Mouse (Mus musculus) MEL-GATA-1-ER (cell line): ENCODE results near the gene Sec14l5.

Source experiments
- DNase-seq: peaks from one replicate; pipeline ENCODE4 v3.0.0-alpha.2; 2012; ENCODE audit warnings: low read depth; ENCODE audit errors: extremely low read depth

Gene Sec14l5

DNA sequence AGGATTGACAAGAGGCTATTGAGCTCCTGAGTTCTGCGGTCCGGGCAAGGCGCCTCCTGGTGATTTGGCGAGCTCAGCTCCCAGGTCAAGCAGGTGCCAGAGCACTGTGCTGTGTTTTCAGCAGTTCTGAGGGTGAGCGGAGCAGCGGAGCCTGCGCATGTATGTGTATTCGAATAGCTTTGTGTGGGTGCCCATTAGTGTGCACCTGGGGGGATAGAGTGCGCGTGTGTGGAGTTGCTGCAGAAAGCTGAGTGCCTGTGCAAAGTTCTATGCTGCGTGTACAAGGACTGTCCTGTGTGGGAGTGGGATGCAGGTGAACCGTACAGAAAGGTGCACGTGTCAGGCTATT, at the start of gene Sec14l5:
Gene Sec14l5, plus strand, starts transcription at position 73 of the 349 bp plus-strand sequence.
- no peak for DNase-seq

DNA sequence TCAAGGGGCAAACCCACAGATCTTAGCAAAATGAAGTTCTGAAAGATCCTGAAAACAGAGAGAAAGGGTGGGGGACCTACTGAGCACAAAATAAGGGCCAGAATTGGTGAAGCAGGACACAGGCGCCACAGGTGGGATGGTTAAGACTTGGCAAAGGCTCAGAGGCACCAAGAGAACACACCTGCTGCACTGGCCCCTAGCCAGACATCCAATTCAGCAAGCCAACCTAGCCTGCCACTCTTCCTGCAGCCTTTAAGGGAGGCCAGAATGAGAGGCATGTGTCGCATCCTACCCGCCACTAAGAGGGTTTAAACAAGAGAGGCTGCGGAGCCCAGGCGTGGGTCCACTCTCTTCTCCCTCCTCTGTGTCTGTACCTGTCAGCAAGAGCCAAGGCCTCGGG, 45.9 kb upstream of the Sec14l5 start:
- DNase-seq: no peak

DNA sequence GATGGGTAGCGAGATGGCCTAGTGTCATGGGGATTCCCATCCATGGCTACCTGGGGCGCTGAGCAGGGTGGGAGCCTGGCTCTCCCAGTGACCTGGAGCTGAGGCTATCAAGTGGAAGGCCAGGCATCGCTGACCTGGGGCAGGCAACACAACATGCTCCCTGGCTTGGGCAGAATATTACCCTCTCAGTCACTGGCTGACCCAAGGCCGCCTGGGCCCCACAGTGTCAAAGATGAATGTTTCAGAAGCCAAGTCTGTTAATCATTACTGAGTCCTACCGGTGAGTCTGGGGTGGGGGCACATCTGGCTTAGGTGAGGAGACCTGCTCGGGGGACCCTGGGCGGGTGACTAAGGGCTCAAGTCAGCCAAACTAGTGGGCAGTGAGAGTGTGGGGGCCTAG, 37.0 kb upstream of the Sec14l5 start:
- DNase-seq: no peak

DNA sequence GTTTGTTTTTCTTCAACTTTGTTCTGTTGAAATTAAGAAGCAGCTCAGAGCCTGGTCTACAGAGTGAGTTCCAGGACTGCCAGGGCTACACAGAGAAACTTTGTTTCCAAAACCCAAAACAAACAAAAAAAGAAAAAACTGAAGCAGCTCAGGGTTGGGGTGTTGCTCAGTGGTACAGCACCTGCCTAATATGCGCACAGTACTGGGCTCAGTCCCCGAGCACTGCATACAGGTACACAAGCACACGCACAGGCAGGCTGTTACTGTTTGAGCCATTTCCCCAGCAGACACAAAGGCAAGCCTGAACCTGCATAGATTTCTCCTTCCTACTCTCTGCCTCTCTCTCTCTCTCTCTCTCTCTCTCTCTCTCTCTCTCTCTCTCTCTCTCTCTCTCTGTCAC, 35.9 kb upstream of the Sec14l5 start:
- DNase-seq: no peak

DNA sequence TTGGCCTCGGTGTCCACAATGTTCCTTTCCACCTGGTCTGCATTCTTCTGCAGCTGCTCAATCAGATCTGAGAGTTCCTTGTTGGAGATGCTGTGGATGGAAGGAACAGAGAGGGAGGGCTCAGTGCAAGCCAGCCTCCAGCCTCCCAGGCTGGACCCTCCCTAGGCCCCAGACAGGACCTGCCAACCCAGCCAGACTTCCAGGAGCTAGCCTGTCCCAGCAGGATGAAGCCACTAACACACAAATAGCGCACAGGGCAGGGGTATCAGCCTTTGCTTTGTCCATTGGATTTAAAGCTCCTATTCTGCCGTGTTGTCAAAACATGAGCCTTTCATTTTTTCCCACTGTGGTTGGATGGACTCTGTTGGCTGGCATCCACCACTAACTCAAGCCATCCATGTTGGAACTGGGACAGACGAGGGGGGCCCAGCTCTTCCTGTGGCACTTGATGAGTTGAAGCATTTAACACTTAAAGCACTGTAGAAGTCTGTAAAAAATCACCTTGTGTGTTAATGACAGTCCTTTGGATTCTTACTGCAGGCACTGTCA, 33.8 kb upstream of the Sec14l5 start:
- no peak for DNase-seq

DNA sequence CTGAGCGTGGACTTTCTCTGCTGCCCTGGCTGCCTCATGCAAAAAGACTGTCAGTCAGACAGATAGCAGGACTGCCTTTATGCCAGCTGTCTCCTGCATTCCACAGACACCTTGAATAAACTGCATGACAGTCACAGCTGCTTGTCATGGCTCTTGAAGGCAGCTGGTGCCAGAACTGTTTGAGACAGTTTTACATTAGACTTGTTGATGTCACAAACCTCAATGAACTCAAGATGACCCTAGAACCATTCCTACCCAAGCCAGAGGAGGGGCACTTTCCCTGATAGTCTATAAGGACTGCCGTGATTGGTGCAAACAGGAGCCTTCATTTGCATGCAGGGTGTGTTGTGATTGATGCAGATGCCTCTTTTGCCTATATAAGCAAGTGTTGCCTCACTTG, 33.3 kb upstream of the Sec14l5 start:
- no peak for DNase-seq

DNA sequence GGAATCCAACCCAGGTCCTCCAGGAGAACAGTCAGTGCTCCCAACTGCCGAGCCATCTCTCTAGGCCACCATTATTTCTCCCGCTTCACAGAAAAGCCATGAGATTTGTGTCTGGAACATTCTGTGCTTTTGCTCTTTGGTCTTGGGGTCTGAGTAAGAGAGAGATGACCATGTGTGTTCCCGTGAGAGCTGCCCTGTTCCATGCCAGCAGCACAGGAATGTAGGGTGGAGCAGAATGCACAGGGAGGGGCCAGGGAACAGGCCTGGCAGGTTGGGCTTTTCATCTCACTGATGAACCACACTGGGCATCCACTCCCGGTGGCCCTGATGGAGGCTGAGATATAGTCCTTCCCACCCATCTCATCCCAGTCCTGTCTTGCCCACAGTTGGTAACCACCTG, 27.5 kb upstream of the Sec14l5 start:
- no peak for DNase-seq

DNA sequence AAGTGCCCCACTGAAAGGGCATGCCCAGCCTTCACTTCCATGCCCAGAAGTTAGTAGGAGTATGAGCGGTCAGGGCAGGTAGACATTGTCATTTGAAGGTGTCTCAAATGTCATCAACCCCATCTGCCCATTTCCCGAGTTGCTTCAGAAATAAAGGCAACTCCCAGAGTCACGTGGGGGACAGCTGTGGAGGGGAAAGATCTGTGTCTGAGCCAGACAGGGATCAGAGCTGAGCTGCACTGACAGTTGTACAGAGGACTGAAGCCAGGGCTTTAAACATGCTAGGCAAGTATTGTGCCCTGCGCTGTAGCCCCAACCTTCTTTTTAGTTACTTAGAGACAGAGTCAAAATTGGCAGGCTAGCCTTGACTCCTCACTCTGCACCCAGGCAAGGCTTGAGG, 27.1 kb upstream of the Sec14l5 start:
- no peak for DNase-seq

DNA sequence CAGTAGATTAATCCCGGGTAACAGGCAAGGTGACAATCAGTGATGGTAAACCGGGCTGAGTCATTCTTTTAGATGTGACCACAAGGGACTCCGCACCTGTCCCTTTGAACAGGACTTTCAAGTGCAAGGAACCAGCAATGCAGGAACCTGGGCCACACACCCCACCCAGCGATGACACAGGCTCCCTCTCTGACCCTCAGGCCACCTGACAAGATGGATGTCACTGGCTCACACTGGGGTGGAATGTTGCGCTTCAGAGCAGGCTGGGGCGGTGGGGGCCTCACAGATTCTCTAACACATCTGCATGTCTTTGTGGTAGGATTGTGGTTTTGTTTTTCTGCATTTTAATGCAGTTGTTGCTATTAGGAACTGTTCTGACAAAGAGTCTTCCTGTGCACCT, 23.4 kb upstream of the Sec14l5 start:
- DNase-seq: no peak

DNA sequence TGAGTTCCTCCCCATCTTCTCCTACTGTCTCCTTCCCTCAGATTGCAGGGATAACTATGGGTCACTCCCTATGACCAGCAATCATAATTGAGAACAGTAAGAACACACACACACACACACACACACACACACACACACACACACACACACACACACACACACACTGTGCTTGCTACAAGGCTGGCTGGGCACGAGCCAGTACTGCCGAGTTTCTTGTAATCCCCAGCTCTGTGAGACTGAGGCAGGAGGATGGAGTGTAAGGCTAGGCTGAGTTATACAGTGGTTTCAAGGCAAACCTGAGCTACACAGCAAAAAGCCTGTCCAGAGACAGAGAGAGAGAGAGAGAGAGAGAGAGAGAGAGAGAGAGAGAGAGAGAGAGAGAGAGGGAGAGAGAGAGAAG, 16.7 kb upstream of the Sec14l5 start:
- DNase-seq: no peak

DNA sequence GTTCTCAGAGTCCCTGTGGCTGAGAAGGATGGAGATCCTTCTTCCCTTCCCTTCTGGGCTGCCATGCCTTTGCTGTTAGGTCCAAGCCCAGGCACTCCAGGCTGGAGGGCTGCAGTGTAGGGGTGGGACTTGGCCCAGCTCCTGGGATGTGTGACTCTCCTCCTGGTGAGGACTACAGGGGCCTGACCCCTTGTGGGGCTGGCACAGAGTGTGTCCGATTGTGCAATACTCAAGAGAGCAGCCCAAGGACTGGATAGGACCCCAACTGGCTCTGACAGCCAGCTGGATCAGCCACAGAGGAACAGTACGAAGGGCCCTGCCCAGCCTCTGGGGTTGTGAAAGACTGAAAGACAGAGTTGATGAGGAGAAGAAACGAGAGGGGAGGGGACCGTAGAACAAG, 16.1 kb upstream of the Sec14l5 start:
- no peak for DNase-seq

DNA sequence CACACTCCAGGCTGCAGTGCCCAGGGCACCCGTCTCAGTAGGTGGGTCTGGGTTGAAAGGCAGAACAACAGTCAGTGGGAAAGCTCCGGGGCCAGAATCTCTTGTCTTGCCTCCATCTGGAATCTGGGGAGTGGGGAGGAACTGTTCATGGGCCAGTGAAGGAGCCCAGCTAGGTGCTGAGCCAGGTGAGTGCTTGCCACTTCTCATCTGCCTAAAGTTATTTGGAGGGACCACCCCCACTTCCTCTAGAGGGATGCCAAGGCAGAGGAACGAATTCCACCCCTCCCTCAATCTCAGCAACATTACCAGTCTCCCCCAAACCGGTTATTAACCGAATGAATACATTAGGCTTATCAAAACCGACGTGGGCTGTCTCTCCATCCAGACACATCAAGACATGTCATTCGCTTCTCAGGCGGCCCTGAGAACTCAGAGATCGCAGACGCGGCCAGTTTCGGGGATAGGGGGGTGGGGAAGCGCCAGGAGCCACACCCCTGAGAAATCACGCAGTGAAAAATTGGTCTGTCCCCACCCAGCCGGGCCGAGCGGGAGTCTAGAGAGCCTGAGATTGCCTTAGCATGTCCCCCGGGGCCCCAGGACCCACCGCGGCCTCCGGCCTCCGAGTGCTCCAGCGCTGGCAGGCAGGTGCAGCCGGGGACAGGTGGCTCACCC, 15.5 kb upstream of the Sec14l5 start:
- no peak for DNase-seq

DNA sequence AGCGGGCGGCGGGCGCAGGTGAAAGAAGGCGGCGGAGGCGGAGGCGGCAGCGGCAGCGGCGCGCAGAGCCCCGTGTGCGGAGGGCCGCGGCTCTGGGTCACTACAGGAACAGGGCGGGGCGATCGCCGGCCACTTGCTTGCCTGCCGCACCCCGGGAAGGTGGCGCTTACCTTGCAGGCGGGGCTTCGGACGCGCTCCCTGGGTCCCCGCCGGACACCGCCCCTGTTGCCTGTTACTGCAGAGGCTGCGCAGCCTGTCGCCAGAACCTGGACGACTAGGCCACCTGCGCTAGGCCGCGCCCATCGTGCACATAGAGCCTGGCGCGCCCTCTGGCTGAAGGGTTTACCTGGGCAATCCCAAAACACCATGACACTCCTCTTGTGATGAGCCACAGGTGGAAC, 14.5 kb upstream of the Sec14l5 start, which contains the start of gene Ppl:
Gene Ppl, minus strand, starts transcription at position 21 of the 401 bp plus-strand sequence.
- DNase-seq: no peak

DNA sequence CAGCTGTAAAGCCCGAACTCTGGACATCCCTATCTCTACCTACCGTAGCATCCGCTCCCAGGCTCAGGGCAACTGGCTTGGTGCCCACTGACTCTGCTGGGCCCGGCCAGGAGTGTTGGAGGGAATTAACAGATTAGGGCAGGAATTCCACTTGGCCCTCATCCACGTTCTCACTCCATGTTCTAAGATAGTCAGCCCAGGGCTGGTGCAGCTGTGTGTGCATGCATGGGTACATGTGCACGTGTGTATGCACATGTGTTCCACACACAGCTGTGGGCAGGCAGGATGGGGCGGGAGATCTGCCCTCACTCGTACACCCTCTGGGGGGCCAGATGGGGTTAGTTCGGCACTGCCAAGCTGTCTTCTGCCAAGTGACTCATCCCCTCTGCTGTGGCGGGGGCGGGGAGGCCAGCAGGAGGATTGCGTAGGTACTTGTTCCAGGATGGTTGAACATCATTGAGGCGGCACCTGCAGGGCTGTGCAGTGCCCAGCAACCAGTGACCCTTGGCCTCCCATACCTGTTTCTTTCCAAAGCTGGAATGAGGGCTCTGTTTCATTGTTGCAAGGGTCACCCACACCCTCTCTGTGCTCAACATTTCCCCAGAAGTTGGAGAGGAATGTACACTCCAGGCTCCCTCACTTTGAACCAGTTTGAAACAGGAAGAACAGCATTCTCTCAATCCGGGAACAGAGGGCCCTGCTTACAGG, 12.1 kb upstream of the Sec14l5 start:
- no peak for DNase-seq

DNA sequence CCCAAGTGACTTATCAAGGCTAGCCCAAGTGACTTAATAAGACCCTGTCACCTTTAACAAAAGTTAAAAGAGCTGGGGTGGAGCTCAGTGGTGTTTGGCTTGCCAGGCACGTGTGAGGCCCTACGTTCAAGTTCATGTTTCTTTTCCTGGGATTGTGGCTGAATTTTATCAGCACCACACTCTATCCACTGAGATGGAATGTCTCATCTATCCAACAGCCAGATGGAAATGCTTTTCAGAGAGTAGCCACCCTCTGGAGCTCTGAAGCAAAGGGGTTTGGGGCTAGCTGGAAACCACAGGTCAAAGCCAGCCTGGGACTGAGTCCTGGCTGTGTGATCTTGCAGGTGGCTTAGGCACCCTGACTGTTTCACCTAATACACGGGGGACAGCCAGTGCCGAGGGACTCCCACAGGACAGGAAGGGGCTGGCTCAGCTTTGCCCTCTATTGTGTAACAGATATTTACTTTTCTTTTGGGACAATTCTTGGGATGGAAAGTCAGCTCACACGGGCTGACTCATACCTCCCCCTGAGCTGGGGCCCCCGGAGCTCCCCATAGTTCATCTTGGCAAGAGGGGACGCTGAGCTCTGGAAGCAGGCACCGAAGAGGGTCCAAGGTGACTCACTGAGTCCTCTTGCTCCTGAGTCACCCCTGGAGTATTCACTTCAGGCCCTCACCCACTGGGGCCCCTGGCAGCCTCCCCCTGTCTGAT, 11.2 kb upstream of the Sec14l5 start:
- DNase-seq: no peak

DNA sequence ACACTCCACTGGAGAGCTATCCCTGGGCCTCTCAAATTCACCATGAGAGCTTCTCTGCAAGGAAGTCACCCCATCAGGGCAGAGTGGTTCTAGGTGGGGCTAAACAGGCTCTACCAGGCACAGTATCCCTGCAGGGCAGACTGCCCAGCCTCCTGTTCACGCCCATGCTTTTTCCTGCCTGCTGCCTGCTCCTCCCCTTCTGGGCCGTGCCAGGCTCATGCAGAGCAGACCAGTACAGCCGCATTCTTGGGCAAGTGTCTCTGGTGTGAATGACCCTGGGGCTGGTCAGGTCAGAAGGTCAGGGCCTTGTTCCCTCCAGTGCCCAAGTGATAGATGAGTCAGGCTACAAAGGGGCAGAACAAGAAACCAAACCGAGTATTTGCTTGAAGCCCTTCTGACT, 10.4 kb upstream of the Sec14l5 start:
- DNase-seq: no peak

DNA sequence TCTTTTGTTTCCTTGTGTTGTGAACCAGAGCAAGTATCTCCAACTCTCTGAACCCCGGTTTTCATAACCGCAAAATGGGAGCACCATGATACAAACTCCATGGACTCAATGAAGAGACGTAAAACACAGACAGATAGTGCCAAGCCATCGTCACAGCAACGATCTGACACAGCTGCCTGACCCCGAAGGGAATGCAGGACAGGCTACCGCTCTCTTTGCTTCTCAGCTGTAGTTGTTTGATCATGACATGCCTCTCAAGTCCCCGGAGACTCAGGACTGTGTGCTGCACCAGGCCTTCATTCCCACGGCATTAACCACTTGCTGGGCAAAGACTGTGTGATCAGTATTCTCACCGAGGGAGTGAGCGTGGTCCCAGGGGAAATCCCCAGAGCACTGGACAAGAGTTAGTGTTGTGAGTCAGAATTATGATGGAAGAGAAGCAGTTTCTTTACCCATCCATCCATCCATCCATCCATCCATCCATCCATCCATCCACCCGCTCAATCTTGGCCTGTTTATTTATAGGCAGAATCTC, 9.8 kb upstream of the Sec14l5 start:
- DNase-seq: no peak

DNA sequence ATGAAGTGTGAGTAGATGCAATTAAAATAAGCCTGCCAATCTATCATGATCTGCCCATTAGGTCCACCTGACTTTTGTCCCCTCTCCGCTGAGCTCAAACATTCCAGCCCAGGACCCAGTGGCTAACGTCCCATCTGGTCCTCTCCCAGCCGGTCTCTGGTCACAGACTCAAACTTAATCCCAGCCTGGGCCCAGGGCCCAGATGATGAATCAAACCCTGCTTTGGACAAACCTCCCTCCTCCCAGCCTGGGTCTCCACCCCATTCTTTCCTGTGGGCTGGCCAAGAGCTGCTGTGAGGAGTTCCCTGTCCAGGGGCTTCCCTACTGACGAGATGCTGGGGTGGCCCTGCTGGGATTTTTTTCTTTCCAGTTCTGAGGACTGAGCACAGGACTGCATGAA, 7.2 kb upstream of the Sec14l5 start:
- DNase-seq: no peak

DNA sequence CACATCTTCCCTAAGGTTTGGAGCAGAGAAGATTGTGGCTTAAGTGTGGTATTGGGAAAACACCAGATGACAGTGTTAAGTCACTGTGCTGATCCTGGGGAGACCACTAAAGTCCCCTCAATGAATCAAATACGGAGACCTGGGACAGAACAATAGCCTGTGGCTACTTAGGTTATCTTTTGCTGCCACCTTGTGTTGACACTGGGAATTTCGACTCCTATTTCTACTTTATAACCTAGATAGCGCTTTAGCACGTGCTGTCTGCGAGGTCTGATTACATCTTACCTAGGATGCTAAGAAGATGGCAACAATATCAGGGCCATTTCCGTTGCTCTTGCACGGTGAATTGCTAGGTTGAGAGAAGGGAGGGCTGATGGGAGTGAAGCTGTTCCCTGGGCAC, 1.3 kb upstream of the Sec14l5 start:
- peak; percentile 70 for DNase-seq

DNA sequence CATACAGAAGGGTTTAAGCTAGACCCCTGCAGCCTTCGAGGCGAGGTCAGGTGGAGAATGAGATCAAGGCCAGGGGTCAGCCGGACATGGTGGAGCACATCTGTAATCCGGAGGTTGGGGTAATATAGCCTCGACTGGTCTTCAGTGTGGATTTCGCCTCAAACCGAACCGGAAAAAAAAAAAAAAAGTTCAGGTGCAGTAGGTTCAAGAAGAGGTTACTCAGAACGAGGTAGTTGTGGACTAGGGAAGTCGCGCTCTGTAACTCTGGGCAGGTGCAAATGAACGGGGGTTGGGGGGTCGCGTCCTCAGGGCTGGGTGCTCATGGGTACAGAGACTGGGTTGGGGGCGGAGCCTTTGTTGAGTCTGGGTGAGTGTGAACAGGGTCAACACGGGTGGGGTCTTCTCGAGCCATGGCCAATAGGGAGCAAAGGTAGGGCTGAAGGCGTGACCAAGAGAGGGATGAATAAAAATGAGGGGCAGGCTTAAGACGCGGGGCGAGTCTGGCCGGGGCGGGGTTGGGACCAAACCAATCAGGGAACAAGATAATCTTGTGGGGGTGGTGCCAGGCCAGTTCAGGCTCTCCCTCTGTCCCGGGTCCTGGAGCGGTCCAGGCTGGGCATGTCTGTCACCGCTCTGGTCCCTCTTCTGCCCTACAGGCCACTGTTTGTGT, 407 bp upstream of the Sec14l5 start:
- DNase-seq: peak; percentile 80

DNA sequence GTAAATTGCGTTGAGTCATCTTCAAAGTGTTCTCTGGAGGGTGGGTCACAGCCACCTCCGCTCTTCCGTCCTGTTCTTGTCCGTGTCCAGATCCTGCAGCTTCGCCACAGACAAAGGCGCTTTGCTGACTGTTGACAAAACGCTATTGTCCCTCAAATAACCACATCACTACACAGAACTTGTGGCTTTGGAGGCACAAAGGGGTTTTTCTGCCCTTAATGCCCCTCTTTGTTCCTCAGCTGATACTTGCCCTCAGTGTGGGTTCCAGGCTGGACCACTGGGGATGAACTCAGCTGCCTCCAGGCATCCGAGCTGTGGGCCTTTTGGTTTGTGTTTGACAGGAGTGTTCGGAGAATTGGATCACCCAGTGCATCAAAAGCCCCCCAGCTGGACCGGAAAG, 3.6 kb downstream of the Sec14l5 start:
- no peak for DNase-seq
